Mouse (Mus musculus) heart, postnatal 0 days (tissue): ENCODE measurements around the gene Myo9a. TPM values are rescaled to one million over a fixed set of nuclear protein-coding genes. Genes with fewer than 3 reads are reported as not detected.

ENCODE experiments used
- ATAC-seq: fragments of 200-750 bp; cut with Nextera tagmentation; 2 replicates; pipeline ENCODE4 v1.8.0; 2017; ENCODE audit warnings: low read depth, moderate number of reproducible peaks, moderate library complexity; ENCODE audit not compliant: insufficient read depth
- DNase-seq: peaks from one replicate; pipeline ENCODE4 v3.0.0-alpha.2; 2016; ENCODE audit warnings: low spot score
- H3K27ac ChIP-seq: fragments of 300-500 bp; sonication (generic); 2 replicates; pipeline ENCODE4 v1.5.1; 2014; ENCODE audit warnings: low read depth, mild to moderate bottlenecking
- H3K27me3 ChIP-seq: fragments of 300-500 bp; sonication (generic); 2 replicates; pipeline ENCODE4 v1.6.1; 2014; ENCODE audit warnings: low read length, mixed read lengths; ENCODE audit not compliant: control insufficient read depth, insufficient read depth
- H3K36me3 ChIP-seq: fragments of 300-500 bp; sonication (generic); replicated peaks from 2 replicates; pipeline ENCODE4 v1.6.1; 2014; ENCODE audit warnings: low read length, mixed read lengths; ENCODE audit not compliant: control insufficient read depth, insufficient read depth
- H3K4me1 ChIP-seq: fragments of 300-500 bp; sonication (generic); 2 replicates; pipeline ENCODE4 v1.6.1; 2014; ENCODE audit warnings: antibody characterized with exemption; ENCODE audit not compliant: control insufficient read depth, insufficient read depth
- H3K4me2 ChIP-seq: fragments of 300-500 bp; sonication (generic); 2 replicates; pipeline ENCODE4 v1.6.1; 2014; ENCODE audit warnings: low read depth, mild to moderate bottlenecking, low read length, moderate library complexity
- H3K4me3 ChIP-seq: fragments of 300-500 bp; sonication (generic); 2 replicates; pipeline ENCODE4 v1.5.1; 2014; ENCODE audit warnings: low read depth, low read length
- H3K9ac ChIP-seq: fragments of 300-500 bp; sonication (generic); replicated peaks from 2 replicates; pipeline ENCODE4 v1.6.1; 2014; ENCODE audit warnings: low read depth, low read length, mixed read lengths
- H3K9me3 ChIP-seq: fragments of 300-500 bp; sonication (generic); replicated peaks from 2 replicates; pipeline ENCODE4 v1.6.1; 2016; ENCODE audit warnings: low read length; ENCODE audit not compliant: control insufficient read depth
- CTCF ChIP-seq: IDR thresholded peaks from 2 replicates; pipeline ENCODE4 v1.5.1; 2016; ENCODE audit warnings: antibody characterized with exemption, control low read depth, low read depth
- EP300 ChIP-seq: IDR thresholded peaks from 2 replicates; pipeline ENCODE4 v1.6.1; 2016; ENCODE audit warnings: antibody characterized with exemption, low read depth
- WGBS: fragments of 180-500 bp; shearing (Covaris S2); extraction: QIAGEN DNeasy Blood & Tissue Kit; methylation state at CpG from one replicate; pipeline ENCODE4 v1.1.7; 2014; 5-methylcytosine and 5-hydroxymethylcytosine counted together
- polyA plus RNA-seq: library from polyadenylated mRNA; unstranded; fragments of >200 nt; fragmentation: Nextera tagmentation; extraction: Ambion mirVana; gene quantifications from 2 replicates; pipeline ENCODE4 v1.2.1, GENCODE M21; 2015
- total RNA-seq: library from RNA; depleted of rRNA; stranded (reverse); fragments of >200 nt; gene quantifications from 2 replicates; pipeline ENCODE4 v1.2.3, GENCODE M21; 2014; ENCODE audit warnings: low replicate concordance; rRNA removed

Gene Myo9a
- 12.2 and 13.0 TPM in 2 replicates for total RNA-seq
- polyA plus RNA-seq = 4.3 and 4.5 TPM in 2 replicates

- H3K27ac ChIP-seq = peak within 1 kb of the TSS; percentile 93
Measured at GRCm38 (mm10) chr9:59750267-59751065, at the start of gene Myo9a, which contains the start of gene Senp8. TSS of gene Myo9a (plus strand) at chr9:59750896. TSS of gene Senp8 (minus strand) at chr9:59750710.

DNA sequence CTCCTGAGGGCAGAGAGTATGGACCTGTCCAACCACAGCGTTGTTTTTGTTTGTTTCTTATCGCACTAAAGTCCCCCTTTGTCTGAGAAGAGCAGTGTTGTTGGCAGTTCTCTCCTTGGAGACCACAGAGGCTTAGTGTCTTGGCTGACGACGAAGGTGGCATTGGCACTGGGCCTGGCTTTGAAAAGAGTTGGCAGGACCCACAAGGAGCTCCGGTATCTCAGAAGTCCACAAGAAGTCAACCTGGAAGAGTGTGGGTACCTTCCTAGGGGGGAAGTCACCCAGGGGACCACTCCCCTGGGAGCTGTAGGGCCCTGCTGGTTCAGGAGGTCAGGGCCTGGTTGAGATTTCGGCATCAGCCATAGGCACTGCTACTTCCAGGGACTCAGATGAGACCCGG is 49.6 kb upstream of the Myo9a start:
- Histone ChIP-seq H3K27ac (no peak overlapping the region), H3K9me3 (no peaks in the 10 kb centered on the region), H3K9ac (no peak overlapping the region), H3K4me1 (no peaks in the 10 kb centered on the region), H3K36me3 (no peaks in the 10 kb centered on the region), H3K4me3 (no peak overlapping the region), H3K4me2 (no peak overlapping the region), H3K27me3 (no peaks in the 10 kb centered on the region)
- no peak for DNase-seq
- WGBS = 74% methylated on average over 7 of the region's 7 CpGs
- TF ChIP-seq EP300 (no peak), CTCF (no peak)
- ATAC-seq = no peak

More at GRCm38 (mm10) chr9:59750267-59751065, at the start of gene Myo9a, which contains the start of gene Senp8:
- no peaks in the 10 kb centered on the region for H3K27me3 ChIP-seq
- no peaks in the 10 kb centered on the region for H3K9me3 ChIP-seq
- DNase-seq = peak; percentile 99
- TF ChIP-seq CTCF (peak; percentile 30), EP300 (peak; percentile 60; the same call in 1 of the 2 replicates)
- peak within 1 kb of the TSS; percentile 82 for H3K9ac ChIP-seq
- H3K36me3 ChIP-seq = no peaks in the 10 kb centered on the region
- 2% methylated on average over 59 of the region's 59 CpGs for WGBS
- peaks cover 7% of the 10 kb centered on the region for H3K4me1 ChIP-seq
- peak; percentile 92 for ATAC-seq
- peak within 1 kb of the TSS; percentile 84 for H3K4me2 ChIP-seq
- H3K4me3 ChIP-seq = peak within 1 kb of the TSS; percentile 96

DNA sequence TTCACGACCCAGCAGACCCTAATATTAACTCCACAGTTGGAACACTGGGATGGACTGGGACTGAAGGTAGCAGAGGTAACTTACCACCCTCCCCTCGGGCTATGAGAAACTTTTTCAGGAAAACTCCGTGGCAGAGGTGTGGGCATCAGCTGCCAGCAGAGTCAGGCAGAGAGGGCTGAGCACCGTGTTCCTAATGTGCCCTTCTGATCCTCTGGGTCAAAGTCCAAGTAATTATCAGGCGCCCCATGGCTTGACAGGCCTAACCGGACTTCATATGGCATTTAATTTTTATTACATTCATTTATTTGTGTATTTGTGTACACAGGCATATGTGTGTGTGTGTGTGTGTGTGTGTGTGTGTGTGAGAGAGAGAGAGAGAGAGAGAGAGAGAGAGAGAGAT is 47.6 kb upstream of the Myo9a start:
- H3K9ac ChIP-seq = no peak overlapping the region
- DNase-seq (no peak), ATAC-seq (no peak)
- no peaks in the 10 kb centered on the region for H3K36me3 ChIP-seq
- no peaks in the 10 kb centered on the region for H3K4me1 ChIP-seq
- WGBS = 73% methylated on average over 6 of the region's 6 CpGs
- no peak overlapping the region for H3K4me2 ChIP-seq
- no peak overlapping the region for H3K4me3 ChIP-seq
- no peaks in the 10 kb centered on the region for H3K9me3 ChIP-seq
- TF ChIP-seq EP300 = no peak
- no peak for TF ChIP-seq CTCF
- no peaks in the 10 kb centered on the region for H3K27me3 ChIP-seq
- H3K27ac ChIP-seq = no peak overlapping the region

DNA sequence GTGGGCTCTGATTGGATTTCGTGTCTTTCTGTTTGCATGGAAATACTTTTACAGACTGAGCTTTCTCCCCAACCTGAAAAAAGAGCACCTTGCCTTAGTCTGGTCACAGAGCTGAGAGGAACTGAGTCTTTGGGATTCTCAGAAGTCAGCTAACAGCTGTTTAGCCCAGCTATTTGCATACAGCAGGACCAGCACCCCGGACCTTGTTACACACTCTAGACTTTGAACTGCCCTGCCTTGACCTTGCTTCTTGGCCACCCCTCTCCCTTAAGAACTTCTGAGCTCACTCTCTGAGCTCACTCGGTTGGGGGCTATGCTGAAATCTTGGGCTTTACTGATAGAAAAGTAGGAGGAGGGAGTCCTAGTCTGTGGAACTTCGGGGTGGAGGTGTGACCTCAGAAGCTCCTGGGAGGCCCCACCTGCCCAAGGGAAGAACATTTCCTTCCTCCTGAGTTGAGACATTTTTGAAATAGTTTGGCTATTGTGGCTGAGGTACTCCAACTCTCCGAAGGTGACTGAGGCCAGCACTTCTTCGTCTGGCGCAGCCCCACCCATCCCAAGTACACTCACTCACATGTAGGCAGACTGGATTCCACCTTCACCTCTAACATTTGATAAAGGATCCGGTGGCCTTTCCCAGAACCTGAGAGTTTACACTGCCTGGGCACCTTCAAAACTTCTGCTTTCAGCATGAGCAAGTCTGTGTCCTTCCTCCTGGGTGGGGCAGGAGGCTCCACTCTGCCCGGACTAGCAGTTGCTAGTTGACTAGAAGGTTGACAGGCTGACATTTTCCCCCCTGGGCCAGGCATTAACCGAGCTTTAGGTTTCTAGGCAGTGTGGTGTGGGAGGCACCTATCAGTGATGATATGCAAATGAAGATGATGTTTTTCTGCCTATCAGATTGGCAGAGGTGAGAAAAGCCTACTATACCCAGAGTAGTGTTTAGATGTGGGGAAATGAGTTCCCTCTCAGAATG is 43.6 kb upstream of the Myo9a start:
- WGBS = 50% methylated on average over 10 of the region's 10 CpGs
- no peak overlapping the region for H3K27ac ChIP-seq
- DNase-seq (no peak), ATAC-seq (no peak)
- no peaks in the 10 kb centered on the region for H3K9me3 ChIP-seq
- H3K4me3 ChIP-seq = no peak overlapping the region
- H3K9ac ChIP-seq = no peak overlapping the region
- H3K27me3 ChIP-seq = no peaks in the 10 kb centered on the region
- no peak overlapping the region for H3K4me2 ChIP-seq
- TF ChIP-seq CTCF (no peak), EP300 (no peak)
- no peaks in the 10 kb centered on the region for H3K4me1 ChIP-seq
- no peaks in the 10 kb centered on the region for H3K36me3 ChIP-seq

DNA sequence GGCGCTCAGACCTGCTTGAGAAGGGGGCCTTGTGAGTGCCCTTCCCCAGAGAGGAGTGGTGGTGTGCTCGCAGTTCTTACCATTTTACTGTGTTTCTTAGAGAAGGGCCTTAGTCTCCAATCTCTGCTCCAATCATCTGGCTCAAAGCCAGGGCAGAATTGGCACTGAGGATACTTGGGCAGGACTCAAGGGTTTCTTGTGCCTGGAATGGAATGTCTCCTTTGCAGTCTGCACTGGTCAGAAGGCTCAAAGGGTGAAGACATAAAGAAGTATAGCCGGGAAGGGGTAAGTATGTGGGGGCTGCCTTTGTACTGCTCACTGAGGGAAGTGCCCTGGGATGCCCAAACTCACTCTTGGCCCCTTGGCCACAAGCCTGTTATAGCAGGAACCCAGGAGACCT is 41.5 kb upstream of the Myo9a start:
- WGBS = 80% methylated on average over 3 of the region's 3 CpGs
- no peak for ATAC-seq
- no peaks in the 10 kb centered on the region for H3K27me3 ChIP-seq
- no peak overlapping the region for H3K9ac ChIP-seq
- H3K4me3 ChIP-seq = no peak overlapping the region
- no peaks in the 10 kb centered on the region for H3K36me3 ChIP-seq
- H3K27ac ChIP-seq = no peak overlapping the region
- no peaks in the 10 kb centered on the region for H3K4me1 ChIP-seq
- TF ChIP-seq CTCF (no peak), EP300 (no peak)
- no peak for DNase-seq
- no peaks in the 10 kb centered on the region for H3K9me3 ChIP-seq
- no peak overlapping the region for H3K4me2 ChIP-seq
